Mouse (Mus musculus) embryonic fibroblast, embryonic 13.5 days (primary cell): Measurements from ENCODE around the gene Fbxl21.
A peak's percentile ranks its signal among the peaks of the same experiment; 100 is the strongest.

Experiments used
- CTCF ChIP-seq: IDR thresholded peaks from 2 replicates; pipeline ENCODE4 v1.5.1; 2011; ENCODE audit warnings: mild to moderate bottlenecking, control low read depth, low read length, moderate library complexity, borderline replicate concordance; ENCODE audit not compliant: insufficient read depth
- POLR2A ChIP-seq: IDR thresholded peaks from 2 replicates; pipeline ENCODE4 v1.6.1; 2011; ENCODE audit warnings: low read depth, mild to moderate bottlenecking, control low read depth, low read length, moderate library complexity

- TF ChIP-seq CTCF (0 out of 2 replicates have a peak, but pooled peaks have one; percentile 2), POLR2A (no peak)
Measured at GRCm38 (mm10) chr13:56478027-56478426, 44.2 kb upstream of the Fbxl21 start.
